Mouse (Mus musculus) erythroid progenitor cell, adult 5-6 weeks (primary cell): ENCODE results near the gene Tas1r2. TPM values are rescaled to one million over a fixed set of nuclear protein-coding genes. Genes with fewer than 3 reads are reported as not detected.
A peak's percentile ranks its signal among the peaks of the same experiment; 100 is the strongest.

Experiments used
- ATAC-seq: replicated peaks from 2 replicates; pipeline ENCODE4 v1.8.0; 2016; ENCODE audit warnings: moderate number of reproducible peaks, mild to moderate bottlenecking, moderate TSS enrichment, inconsistent platforms; ENCODE audit not compliant: poor library complexity, low FRiP score, severe bottlenecking
- total RNA-seq, 2 experiments: library from RNA; stranded (forward) in 1 of 2; stranded (reverse) in 1 of 2; fragments of 150-400 nt in 1 of 2; fragments of 186-747, 209-891 nt in 1 of 2; gene quantifications; 2 replicates each; pipeline versions ENCODE4 v1.2.3 to v1.2.4; 2015 to 2017; ENCODE audit warnings: low replicate concordance in 2 of 2

Tas1r2 gene
- total RNA-seq, 2 experiments from 2014 or later = not detected

GRCm38 (mm10) chr4:139636373-139636772 is 17.0 kb upstream of the Tas1r2 start:
- ATAC-seq = no peak

GRCm38 (mm10) chr4:139637847-139638246 is 15.5 kb upstream of the Tas1r2 start:
- ATAC-seq = no peak

- ATAC-seq = no peak
Observed at GRCm38 (mm10) chr4:139638356-139638755, 15.0 kb upstream of the Tas1r2 start.

GRCm38 (mm10) chr4:139639801-139640200 is 13.5 kb upstream of the Tas1r2 start:
- ATAC-seq = no peak

GRCm38 (mm10) chr4:139640333-139640732 is 13.0 kb upstream of the Tas1r2 start:
- ATAC-seq = no peak

GRCm38 (mm10) chr4:139640775-139641174 is 12.6 kb upstream of the Tas1r2 start:
- no peak for ATAC-seq

GRCm38 (mm10) chr4:139641829-139642425 is 11.4 kb upstream of the Tas1r2 start:
- no peak for ATAC-seq

- ATAC-seq = peak; percentile 60; the same call in 1 of the 2 replicates
Observed at GRCm38 (mm10) chr4:139643972-139644371, 9.4 kb upstream of the Tas1r2 start.

- no peak for ATAC-seq
Observed at GRCm38 (mm10) chr4:139646916-139647315, 6.4 kb upstream of the Tas1r2 start.

- ATAC-seq = no peak
Observed at GRCm38 (mm10) chr4:139650086-139650743, 3.1 kb upstream of the Tas1r2 start.

GRCm38 (mm10) chr4:139650907-139651306 is 2.4 kb upstream of the Tas1r2 start:
- no peak for ATAC-seq

- no peak for ATAC-seq
Observed at GRCm38 (mm10) chr4:139661897-139662296, 8.6 kb downstream of the Tas1r2 start.

GRCm38 (mm10) chr4:139667632-139668031 is 14.3 kb downstream of the Tas1r2 start:
- no peak for ATAC-seq

GRCm38 (mm10) chr4:139669847-139670246 is 16.5 kb downstream of the Tas1r2 start:
- ATAC-seq = peak; percentile 71

GRCm38 (mm10) chr4:139675696-139676095 is 22.4 kb downstream of the Tas1r2 start:
- ATAC-seq = no peak

GRCm38 (mm10) chr4:139683728-139684638 is 30.6 kb downstream of the Tas1r2 start:
- ATAC-seq = peak; percentile 71

GRCm38 (mm10) chr4:139684639-139685017 is 31.3 kb downstream of the Tas1r2 start:
- peak; percentile 35; the same call in 1 of the 2 replicates for ATAC-seq

- no peak for ATAC-seq
Observed at GRCm38 (mm10) chr4:139688058-139688457, 34.7 kb downstream of the Tas1r2 start.

GRCm38 (mm10) chr4:139689627-139690269 is 36.4 kb downstream of the Tas1r2 start:
- ATAC-seq = no peak

- ATAC-seq = no peak
Observed at GRCm38 (mm10) chr4:139693315-139693714, 40.0 kb downstream of the Tas1r2 start.
